Mouse (Mus musculus) cerebellum, adult 9-10 months (tissue): ENCODE data around the gene Aicda.
A peak's percentile ranks its signal among the peaks of the same experiment; 100 is the strongest.

ENCODE experiments used
- DNase-seq: peaks from one replicate; pipeline ENCODE4 v3.0.0; 2022

Aicda gene

GRCm38 (mm10) chr6:122602242-122602991 lies 48.8 kb downstream of the Aicda start, which contains the start of gene Apobec1:
TSS of gene Apobec1 (minus strand) at chr6:122602444.
- DNase-seq, result peak; percentile 4

GRCm38 (mm10) chr6:122602992-122603322 lies 49.4 kb downstream of the Aicda start:
- DNase-seq, result no peak

- DNase-seq, result no peak
Observed at GRCm38 (mm10) chr6:122604260-122604659, 50.7 kb downstream of the Aicda start.

GRCm38 (mm10) chr6:122605483-122605882 lies 51.9 kb downstream of the Aicda start:
- no peak for DNase-seq

- no peak for DNase-seq
Observed at GRCm38 (mm10) chr6:122606661-122607060, 53.1 kb downstream of the Aicda start.

GRCm38 (mm10) chr6:122607700-122608099 lies 54.1 kb downstream of the Aicda start:
- DNase-seq, result no peak

- no peak for DNase-seq
Observed at GRCm38 (mm10) chr6:122608434-122609376, 55.1 kb downstream of the Aicda start.

- no peak for DNase-seq
Observed at GRCm38 (mm10) chr6:122609377-122609728, 55.8 kb downstream of the Aicda start.

GRCm38 (mm10) chr6:122609771-122610170 lies 56.2 kb downstream of the Aicda start, which contains the start of gene Gdf3:
TSS of gene Gdf3 (minus strand) at chr6:122610087.
- no peak for DNase-seq

GRCm38 (mm10) chr6:122612426-122612825 lies 58.8 kb downstream of the Aicda start:
- DNase-seq, result no peak
